Mouse (Mus musculus): ENCODE results near the gene Adprhl1. TPM values are rescaled to one million over a fixed set of nuclear protein-coding genes. Genes with fewer than 3 reads are reported as not detected.

The Adprhl1 gene
- polyA plus RNA-seq (2014; fragmentation: Illumina TruSeq; extraction: RNeasy Lipid Tissue Mini Kit (QIAGEN cat#74804); ENCODE audit: low replicate concordance) = not detected

DNA sequence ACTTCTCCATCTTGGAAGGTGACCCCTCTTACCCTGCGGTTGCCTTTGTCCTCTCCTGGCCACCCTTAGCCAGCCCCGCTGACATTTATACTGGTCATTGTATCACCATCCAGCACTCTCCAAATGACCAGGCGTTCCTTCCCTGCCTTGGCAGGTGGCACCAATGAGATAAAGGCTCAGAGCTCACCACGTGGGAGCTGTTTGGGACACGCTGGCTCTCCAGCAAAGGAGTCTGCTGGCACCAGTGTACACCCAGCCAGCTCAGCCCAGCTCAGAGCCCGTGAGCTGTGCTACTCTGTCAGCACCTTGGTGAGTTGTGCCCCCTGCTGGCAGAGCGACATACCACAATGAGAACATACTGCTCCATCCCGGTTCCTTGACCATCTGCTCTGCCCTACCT is at the start of gene Adprhl1:
Gene Adprhl1, minus strand, starts transcription at position 144 of the 400 bp plus-strand sequence.

DNA sequence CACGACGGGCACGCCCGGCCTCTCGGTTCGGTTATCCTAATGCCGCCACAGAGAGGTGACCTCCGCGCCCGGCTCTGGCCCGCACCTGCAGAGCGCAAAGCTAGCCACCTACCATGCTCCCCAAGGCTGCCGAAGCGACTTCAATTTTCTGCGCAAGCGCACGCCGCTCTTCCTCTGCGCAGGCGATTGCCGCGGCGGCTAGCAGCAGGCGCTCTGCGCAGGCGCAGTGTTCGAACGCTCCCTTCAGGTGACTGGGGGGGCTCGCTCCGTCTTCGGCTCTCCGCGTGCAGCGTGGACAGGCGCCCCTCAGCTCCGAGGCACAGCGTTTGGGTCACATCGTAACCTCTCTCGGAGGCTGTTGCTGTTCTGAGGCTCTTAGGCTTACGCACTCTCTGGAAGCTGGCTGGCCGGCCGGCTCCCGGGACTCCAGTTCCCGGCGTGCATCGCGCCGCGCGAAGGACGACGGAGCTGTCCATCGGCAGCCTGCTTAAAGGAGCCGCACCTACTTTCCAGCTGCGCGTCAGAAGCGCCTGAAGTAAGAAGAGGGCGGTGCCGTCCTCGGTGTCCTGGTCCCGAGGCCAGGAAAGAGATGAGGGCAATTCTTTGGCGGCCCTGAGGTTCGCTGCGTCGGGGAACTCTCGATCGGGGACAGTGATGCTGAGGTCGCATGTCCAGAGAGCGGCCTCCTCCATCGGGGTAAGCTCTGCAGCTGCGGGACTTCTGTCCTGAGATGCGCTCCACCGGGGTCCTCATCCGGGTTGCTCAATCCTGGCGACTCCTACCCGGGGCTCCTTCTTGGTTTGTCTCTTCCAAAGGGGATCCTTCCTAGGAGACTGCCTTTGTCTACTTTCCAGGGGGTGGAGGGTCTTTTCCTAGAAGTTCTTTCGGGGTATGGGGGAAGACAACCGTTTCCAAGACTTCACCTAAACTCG is 34.0 kb upstream of the Adprhl1 start, which contains the start of the genes Dcun1d2 and Tmco3:
Gene Dcun1d2, minus strand, starts transcription at position 440 of the 932 bp plus-strand sequence.
Gene Tmco3, plus strand, starts transcription at position 499 of the 932 bp plus-strand sequence.

DNA sequence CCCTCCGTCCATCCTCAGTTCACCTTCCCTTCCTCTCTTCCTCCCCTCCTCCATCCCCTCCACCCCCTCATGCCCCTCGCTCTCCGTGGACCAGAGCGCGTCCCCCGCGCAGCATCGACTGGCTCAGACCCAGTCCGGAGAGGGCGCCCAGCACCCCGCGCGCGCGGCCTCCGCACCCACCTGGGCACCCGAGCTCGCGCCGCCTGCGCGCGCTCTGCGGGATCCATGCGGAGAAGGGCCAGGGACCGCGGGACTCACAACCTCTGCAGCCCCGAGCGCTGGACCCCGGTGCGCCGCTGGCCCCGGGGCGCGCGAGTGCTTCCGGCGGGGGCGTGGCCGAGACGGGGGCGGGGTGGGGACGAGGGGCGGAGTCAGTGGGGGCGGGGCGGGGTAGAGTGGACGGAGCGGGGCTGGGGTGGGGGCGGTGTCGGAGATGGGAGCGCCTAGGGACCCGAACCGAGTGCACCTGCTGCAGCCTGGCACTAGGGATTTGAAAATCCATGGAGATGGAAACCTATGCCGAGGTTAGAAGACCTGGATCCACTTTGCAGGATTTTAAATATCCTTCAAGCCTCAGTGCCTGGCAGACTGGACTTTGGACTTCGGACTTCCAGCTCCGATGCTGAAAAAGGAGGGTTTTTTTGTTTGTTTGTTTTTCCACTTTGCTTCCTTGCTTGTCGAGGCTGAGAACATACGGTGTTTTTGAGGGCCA is 53.5 kb downstream of the Adprhl1 start, which contains the start of gene Grtp1:
Gene Grtp1, minus strand, starts transcription at position 320 of the 712 bp plus-strand sequence.

Other genes starting within 250 kb of the Adprhl1 start
- not detected for gene F7, start 228.1 kb downstream of the Adprhl1 start, polyA plus RNA-seq (2014; fragmentation: Illumina TruSeq; extraction: RNeasy Lipid Tissue Mini Kit (QIAGEN cat#74804); ENCODE audit: low replicate concordance)
- not detected for gene F10, start 216.9 kb downstream of the Adprhl1 start, polyA plus RNA-seq (2014; fragmentation: Illumina TruSeq; extraction: RNeasy Lipid Tissue Mini Kit (QIAGEN cat#74804); ENCODE audit: low replicate concordance)
- 15.7 TPM for gene Proz, start 193.2 kb downstream of the Adprhl1 start, polyA plus RNA-seq (2014; fragmentation: Illumina TruSeq; extraction: RNeasy Lipid Tissue Mini Kit (QIAGEN cat#74804); ENCODE audit: low replicate concordance)
- 5.4 TPM for gene Pcid2, start 148.7 kb downstream of the Adprhl1 start, polyA plus RNA-seq (2014; fragmentation: Illumina TruSeq; extraction: RNeasy Lipid Tissue Mini Kit (QIAGEN cat#74804); ENCODE audit: low replicate concordance)
- gene Cul4a, start 148.5 kb downstream of the Adprhl1 start, polyA plus RNA-seq (2014; fragmentation: Illumina TruSeq; extraction: RNeasy Lipid Tissue Mini Kit (QIAGEN cat#74804); ENCODE audit: low replicate concordance) = 72.9 TPM
- 557 TPM for gene Lamp1, start 95.0 kb downstream of the Adprhl1 start, polyA plus RNA-seq (2014; fragmentation: Illumina TruSeq; extraction: RNeasy Lipid Tissue Mini Kit (QIAGEN cat#74804); ENCODE audit: low replicate concordance)
- 34.4 TPM for gene Grtp1, start 53.5 kb downstream of the Adprhl1 start, polyA plus RNA-seq (2014; fragmentation: Illumina TruSeq; extraction: RNeasy Lipid Tissue Mini Kit (QIAGEN cat#74804); ENCODE audit: low replicate concordance)
- 6.1 TPM for gene Dcun1d2, start 34.0 kb upstream of the Adprhl1 start, polyA plus RNA-seq (2014; fragmentation: Illumina TruSeq; extraction: RNeasy Lipid Tissue Mini Kit (QIAGEN cat#74804); ENCODE audit: low replicate concordance)
- gene Tmco3, start 34.0 kb upstream of the Adprhl1 start, polyA plus RNA-seq (2014; fragmentation: Illumina TruSeq; extraction: RNeasy Lipid Tissue Mini Kit (QIAGEN cat#74804); ENCODE audit: low replicate concordance) = 12.4 TPM
- gene Tfdp1, start 84.6 kb upstream of the Adprhl1 start, polyA plus RNA-seq (2014; fragmentation: Illumina TruSeq; extraction: RNeasy Lipid Tissue Mini Kit (QIAGEN cat#74804); ENCODE audit: low replicate concordance) = 35.0 TPM
- gene Atp4b, start 142.7 kb upstream of the Adprhl1 start, polyA plus RNA-seq (2014; fragmentation: Illumina TruSeq; extraction: RNeasy Lipid Tissue Mini Kit (QIAGEN cat#74804); ENCODE audit: low replicate concordance) = not detected
- not detected for gene Grk1, start 150.9 kb upstream of the Adprhl1 start, polyA plus RNA-seq (2014; fragmentation: Illumina TruSeq; extraction: RNeasy Lipid Tissue Mini Kit (QIAGEN cat#74804); ENCODE audit: low replicate concordance)
- not detected for gene Tmem255b, start 181.0 kb upstream of the Adprhl1 start, polyA plus RNA-seq (2014; fragmentation: Illumina TruSeq; extraction: RNeasy Lipid Tissue Mini Kit (QIAGEN cat#74804); ENCODE audit: low replicate concordance)
- 2.0 TPM for gene Gas6, start 240.3 kb upstream of the Adprhl1 start, polyA plus RNA-seq (2014; fragmentation: Illumina TruSeq; extraction: RNeasy Lipid Tissue Mini Kit (QIAGEN cat#74804); ENCODE audit: low replicate concordance)